In the genomic region with DNA sequence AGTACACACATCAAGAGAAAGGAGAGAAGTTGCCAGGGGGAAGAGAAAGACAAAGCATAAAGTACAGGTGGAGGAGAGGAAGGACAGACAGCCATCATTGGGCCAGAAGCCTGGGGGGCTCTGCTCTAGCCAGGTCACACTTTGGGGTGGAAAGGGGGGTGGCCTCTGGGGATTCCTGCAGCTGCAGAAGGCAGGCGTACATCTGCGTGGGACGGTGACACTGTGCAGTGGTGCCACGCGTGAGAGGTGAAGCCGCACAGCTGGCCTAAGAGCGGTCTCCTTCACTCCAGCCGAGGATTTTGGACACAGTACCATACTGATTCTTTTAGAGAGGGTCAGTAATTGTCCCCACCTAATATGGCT, we compare ENCODE assay signal across 10 mouse cellular contexts.
"Had no signal": no experiment of that assay in that cellular context is flagged by ENCODE, and none has a peak within 500 bp of the region (broad histone marks: within the 10 kb centered on the region; RNA-seq: fewer than 3 reads in every experiment).

No protein-coding gene starts in this region.

- H3K9me3 ChIP-seq: midbrain, embryonic 13.5 days had no signal

- DNase-seq: kidney, postnatal 10 days; left cerebral cortex, postnatal 4 days; lung, adult 2 months; lung, postnatal 36 days; right cerebral cortex, postnatal 14 days; thymus, postnatal 36 days had no signal

- ATAC-seq: lung, postnatal 0 days; midbrain, embryonic 13.5 days had no signal

- H3K9ac ChIP-seq: liver, embryonic 14.5 days; midbrain, embryonic 13.5 days had no signal

- H3K4me3 ChIP-seq: layer of hippocampus, adult 2 months; midbrain, embryonic 13.5 days had no signal

- H3K27ac ChIP-seq: layer of hippocampus, adult 2 months; liver, embryonic 14.5 days; midbrain, embryonic 13.5 days had no signal

- H3K36me3 ChIP-seq: midbrain, embryonic 13.5 days had no signal

- H3K4me2 ChIP-seq: midbrain, embryonic 13.5 days had no signal
